Mouse (Mus musculus) layer of hippocampus, adult 11-12 months (tissue): ENCODE data around the gene Nek11.

Experiments
- DNase-seq: peaks from one replicate; pipeline ENCODE4 v3.0.0; 2022; ENCODE audit warnings: low spot score

Nek11 gene

DNA sequence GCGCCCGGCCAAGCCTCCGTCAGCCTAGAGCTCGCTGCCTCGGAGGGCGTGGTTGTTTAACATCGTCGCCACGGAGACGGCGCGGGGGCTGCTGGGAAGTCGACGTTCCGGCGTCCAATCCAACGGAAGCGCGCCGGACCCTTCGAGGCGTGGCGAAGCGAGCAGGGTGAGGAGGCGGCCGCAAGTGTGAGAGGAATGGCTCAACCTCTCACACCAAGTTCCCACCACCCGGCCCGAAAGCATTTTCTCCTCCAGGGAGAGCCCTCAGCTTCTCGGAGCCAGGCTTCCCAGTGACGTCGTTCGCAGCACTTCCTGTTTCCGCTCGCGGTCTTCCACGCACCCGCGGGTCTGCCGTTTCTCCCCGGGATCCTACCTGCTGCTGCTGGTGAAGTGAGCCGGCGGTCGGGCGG is at the start of gene Nek11, which contains the start of gene Aste1:
TSS of gene Nek11 (minus strand) at position 307 of the 410 bp plus-strand sequence.
TSS of gene Aste1 (plus strand) at position 175 of the 410 bp plus-strand sequence.
- peak; percentile 90 for DNase-seq

GRCm38 (mm10) chr9:105408549-105408948 is 13.2 kb upstream of the Nek11 start:
- no peak for DNase-seq

- DNase-seq: no peak
Measured at GRCm38 (mm10) chr9:105394720-105395119, 604 bp downstream of the Nek11 start.

DNA sequence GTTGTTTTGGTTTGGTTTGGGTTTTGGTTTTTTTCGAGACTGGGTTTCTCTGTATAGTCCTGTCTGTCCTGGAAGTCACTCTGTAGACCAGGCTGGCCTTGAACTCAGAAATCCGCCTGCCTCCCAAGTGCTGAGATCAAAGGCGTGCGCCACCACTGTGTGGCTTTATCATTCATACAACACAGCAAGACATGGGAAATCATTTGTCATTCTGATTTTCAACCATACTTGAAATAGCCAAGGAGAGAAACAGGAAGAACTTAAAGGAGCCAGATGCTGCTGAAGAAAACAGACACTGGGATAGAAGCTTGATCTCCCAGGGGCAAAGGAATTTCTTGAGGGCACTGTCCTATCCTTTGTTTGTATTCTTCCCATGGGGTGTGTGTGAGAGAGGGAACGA is 4.7 kb downstream of the Nek11 start:
- no peak for DNase-seq

GRCm38 (mm10) chr9:105389289-105389688 is 6.0 kb downstream of the Nek11 start:
- peak; percentile 83 for DNase-seq

DNA sequence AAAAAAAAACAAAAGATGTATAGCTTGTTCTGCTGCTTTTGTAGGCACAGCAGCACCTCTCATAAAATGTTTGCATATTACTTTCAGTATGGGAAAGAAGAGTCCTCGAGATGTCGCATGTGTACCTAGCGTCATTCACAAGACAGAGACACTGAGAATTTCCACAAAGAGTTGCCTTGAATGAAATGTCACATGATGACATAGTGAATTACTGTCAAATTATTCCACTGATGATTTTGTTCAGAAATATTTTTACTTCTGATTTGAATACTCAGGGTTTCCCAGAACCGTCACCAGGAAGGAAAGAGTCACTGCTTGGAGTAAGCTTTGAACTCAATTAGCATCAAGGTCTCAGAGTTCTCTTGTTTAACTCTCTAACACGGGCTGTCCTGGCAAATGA is 7.9 kb downstream of the Nek11 start:
- DNase-seq: no peak

DNA sequence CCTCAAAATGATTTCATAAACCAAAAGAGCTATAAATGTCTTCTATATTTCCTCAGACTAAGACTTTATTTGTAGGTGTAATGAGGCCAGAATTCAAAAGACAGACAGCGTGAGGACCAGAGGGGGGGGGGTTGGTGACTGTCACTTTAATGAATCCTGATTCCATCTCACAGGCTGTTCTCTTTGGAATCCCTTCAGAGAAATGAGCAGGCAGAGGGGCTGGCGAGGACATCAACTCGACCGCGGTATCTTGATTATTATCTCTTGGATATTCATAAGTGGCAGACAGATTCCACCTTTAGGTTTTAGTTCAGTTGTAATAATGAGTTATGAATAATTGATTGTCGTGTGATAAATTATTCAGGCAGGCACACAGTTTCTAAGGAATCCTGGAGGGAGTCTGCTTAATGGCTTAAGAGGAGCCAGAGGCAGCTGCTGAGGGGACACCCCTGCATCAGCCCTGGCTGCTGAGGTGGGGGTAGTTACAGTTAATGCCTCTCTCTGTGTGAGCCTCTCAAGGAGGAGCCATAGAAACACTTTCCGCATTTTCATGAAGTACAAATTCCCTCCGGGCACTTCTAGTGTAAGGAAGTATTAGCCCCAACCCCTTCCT is 15.7 kb downstream of the Nek11 start:
- DNase-seq: no peak

- DNase-seq: no peak
Measured at GRCm38 (mm10) chr9:105377622-105378021, 17.7 kb downstream of the Nek11 start.

DNA sequence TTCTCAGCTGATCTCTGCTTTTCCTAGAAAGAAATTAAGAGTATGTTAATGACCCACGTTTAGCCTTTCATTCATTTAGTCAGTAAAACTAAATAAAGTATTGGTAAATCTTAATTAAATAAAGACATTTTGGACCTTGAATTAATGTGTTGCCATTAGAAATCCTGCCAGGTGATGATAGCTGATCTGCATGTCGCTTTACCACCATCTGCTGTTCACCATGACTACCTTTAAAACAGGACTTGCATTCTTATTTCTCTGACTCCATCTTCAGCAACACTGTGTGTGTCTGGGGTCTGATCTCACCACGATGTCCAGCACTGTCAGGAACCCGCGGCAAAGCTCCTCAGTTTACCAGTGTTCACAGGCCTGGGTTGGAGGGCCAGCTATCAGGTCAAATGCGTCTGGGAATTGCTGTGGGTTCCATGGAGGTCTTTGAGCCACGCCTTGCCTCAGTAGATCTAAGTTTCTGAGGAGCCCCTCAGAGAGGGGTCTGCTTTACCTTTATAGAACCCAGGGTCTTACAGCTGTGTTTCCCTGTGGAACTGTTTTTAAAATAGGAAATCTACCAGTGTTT is 18.3 kb downstream of the Nek11 start:
- no peak for DNase-seq

DNA sequence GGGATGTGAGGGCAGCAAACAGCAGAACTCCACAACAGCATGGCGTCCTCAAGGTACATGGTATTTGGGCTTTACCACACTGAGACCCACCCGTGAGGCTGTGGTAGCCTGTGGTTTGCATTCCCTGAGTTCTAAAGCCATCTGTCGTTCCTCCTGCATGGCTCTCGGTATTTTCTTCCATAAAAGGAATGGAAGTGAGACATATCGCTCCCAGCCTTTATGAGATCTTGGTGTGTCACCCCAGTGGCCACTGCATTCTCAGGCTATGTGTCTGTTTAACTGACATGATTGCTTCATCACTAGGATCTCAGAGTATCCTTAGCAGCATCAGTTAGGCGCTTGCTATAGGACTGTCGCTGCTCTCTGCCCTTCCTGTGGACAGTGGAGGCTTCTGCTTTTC is 18.9 kb downstream of the Nek11 start:
- no peak for DNase-seq

DNA sequence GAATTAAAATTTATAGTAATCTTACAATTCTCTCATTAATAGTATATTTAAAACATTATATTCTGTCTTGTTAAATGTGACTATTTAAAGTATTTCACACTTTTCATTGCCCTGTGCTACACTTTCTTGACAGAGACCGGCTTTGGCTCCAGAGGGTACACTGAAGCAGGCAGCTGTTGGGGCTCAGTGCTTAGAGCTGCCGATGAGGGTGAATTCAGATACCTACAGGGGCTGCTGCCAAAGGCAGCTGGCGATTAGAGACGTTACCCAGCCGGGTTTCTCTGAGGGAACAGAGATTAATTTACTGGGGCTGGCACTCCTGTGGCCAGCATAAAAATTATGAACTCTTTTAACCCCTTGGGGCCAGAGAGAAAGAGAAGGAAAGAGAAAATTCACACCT is 21.0 kb downstream of the Nek11 start:
- DNase-seq: no peak

GRCm38 (mm10) chr9:105368605-105369004 is 26.7 kb downstream of the Nek11 start:
- DNase-seq: no peak

- no peak for DNase-seq
Measured at GRCm38 (mm10) chr9:105366199-105366598, 29.1 kb downstream of the Nek11 start.

DNA sequence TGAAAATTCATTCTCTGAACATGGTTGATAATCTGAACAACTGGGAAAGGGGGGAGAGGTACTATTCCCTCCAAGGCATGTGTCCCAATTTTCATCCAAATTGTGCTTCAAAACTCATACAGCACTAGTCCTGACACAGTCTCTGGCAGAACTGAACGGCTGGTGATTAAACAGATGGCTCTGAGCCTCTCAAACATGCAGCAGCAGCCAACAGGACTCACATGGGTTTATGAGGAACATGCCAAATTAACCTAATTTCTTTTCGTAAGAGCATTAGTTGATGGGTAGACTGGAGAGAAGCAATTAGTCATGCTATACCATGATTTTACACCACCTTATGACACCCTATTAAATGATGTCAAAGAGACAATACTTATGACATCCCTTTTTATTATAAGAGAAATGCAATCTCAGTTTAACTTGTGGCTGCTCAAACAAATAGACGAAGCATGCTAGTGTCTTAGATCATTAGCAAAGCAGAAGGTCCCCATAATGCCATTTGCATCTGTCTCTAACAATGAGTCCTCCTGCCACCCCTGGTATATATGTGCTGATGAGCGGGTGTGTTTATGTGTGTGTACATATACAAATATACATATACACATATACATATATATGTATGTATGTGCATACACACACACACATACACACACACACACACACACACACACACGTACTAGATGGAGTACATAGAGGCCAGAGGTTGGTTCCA is 31.6 kb downstream of the Nek11 start:
- peak; percentile 62 for DNase-seq

- DNase-seq: no peak
Measured at GRCm38 (mm10) chr9:105362181-105362580, 33.1 kb downstream of the Nek11 start.

- no peak for DNase-seq
Measured at GRCm38 (mm10) chr9:105349034-105349433, 46.3 kb downstream of the Nek11 start.

GRCm38 (mm10) chr9:105348242-105349031 is 46.9 kb downstream of the Nek11 start:
- no peak for DNase-seq

GRCm38 (mm10) chr9:105342994-105343656 is 52.2 kb downstream of the Nek11 start:
- DNase-seq: no peak

GRCm38 (mm10) chr9:105342565-105342964 is 52.8 kb downstream of the Nek11 start:
- no peak for DNase-seq

DNA sequence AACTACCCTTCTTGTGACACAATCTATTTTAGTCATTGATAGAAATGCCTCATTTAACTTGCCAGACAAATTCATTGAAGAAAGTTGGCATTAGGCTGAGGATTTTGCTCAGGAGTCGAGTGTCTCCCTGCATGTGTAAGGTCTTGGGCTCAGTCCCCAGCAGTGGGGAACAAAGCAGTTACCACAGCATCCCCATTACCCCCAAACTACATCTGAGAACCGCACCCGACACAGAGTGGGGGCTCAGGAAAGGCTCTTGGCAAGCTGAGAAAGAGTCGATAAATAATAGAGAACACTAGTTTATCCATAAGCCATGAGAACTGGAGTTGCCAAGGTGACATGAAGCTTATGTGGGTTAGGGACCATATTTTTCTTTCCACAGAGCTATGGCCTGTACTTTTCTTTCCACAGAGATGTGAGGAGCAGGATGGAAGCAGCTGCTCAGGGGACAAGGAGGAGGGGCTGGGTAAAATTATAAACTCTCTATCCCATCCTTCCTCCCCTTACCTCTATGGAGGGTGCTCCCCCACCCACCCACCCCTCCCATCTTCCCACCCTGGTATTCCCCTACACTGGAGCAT is 62.8 kb downstream of the Nek11 start:
- DNase-seq: no peak

DNA sequence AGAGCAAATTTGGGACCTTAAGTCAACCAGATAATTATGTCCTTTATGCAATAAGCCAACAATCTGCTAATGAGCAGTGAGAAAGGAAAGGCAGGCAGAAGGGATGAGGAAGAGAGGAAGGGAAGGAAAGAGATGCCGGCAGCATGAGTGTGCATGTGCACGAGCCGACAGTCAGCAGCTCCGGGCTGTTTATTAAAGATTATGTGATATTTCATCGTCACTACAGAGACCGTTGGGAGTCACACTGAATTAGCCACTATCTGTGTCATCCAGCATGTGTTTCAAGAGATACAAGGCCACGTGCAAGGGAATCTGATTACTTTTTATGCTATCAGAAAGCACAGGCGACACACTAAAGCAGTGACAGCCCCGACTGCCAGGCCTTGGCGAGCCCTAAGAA is 73.5 kb downstream of the Nek11 start:
- no peak for DNase-seq

DNA sequence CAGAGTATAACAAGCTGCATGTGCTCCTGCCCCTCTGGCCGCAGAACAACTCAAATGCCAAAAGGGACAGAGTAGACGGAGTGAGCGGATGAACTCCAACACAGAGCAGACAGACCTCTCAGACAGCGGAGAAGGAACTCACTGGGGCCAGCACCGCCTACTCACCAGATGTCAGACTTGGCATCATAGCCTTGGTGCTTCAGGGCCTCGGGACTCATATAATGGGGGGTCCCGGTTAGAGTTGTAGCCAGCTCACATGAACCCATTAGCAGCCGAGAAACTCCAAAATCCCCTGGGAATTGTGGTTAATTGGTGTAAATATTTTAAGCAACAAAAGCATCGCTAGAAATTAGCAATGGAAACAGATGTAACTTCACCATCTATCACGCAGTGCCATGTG is 82.1 kb downstream of the Nek11 start:
- no peak for DNase-seq
